Mouse (Mus musculus) small intestine, adult 2 months (tissue): ENCODE data around the gene Eef1e1.

Source experiments
- CTCF ChIP-seq: fragments of 200-500 bp; IDR thresholded peaks from 2 replicates; pipeline ENCODE4 v1.5.1; 2012; ENCODE audit warnings: low read depth, mild to moderate bottlenecking, control low read depth, inconsistent platforms, low read length, moderate library complexity, mixed read lengths; ENCODE audit not compliant: insufficient replicate concordance, insufficient read length; ENCODE audit errors: extremely low read depth
- POLR2A ChIP-seq: fragments of 200-500 bp; IDR thresholded peaks from 2 replicates; pipeline ENCODE4 v1.6.1; 2012; ENCODE audit warnings: low read depth, mild to moderate bottlenecking, control low read depth, inconsistent platforms, low read length, moderate library complexity

- TF ChIP-seq POLR2A: no peak
- TF ChIP-seq CTCF: no peak
Observed at GRCm38 (mm10) chr13:38613583-38613982, 45.3 kb downstream of the Eef1e1 start.
